Mouse (Mus musculus): ENCODE data around the gene Sema3b.

GRCm38 (mm10) chr9:107625351-107626128, 16.5 kb upstream of the Sema3b start:
- TF ChIP-seq POLR2A (IDR thresholded peaks at IDR 0.05; ENCODE audit: extremely low read depth, insufficient read depth, low read length) (no peak), CTCF (IDR thresholded peaks at IDR 0.05; ENCODE audit: extremely low read depth, insufficient read depth, low read length) (0 out of 2 replicates have a peak, but pooled peaks have one; percentile 17)

Data from cortical plate, adult 2 months (tissue).